Mouse (Mus musculus): ENCODE measurements around the gene Camk2b. TPM values are rescaled to one million over a fixed set of nuclear protein-coding genes. Genes with fewer than 3 reads are reported as not detected.
"Not testable (repeated sequence)": the region's sequence is repeated elsewhere in the genome, so short reads cannot be mapped to it uniquely, and the experiment has no call there.

Camk2b gene
- polyA plus RNA-seq, 1 experiment from 2014 or later = 0.43 TPM

DNA sequence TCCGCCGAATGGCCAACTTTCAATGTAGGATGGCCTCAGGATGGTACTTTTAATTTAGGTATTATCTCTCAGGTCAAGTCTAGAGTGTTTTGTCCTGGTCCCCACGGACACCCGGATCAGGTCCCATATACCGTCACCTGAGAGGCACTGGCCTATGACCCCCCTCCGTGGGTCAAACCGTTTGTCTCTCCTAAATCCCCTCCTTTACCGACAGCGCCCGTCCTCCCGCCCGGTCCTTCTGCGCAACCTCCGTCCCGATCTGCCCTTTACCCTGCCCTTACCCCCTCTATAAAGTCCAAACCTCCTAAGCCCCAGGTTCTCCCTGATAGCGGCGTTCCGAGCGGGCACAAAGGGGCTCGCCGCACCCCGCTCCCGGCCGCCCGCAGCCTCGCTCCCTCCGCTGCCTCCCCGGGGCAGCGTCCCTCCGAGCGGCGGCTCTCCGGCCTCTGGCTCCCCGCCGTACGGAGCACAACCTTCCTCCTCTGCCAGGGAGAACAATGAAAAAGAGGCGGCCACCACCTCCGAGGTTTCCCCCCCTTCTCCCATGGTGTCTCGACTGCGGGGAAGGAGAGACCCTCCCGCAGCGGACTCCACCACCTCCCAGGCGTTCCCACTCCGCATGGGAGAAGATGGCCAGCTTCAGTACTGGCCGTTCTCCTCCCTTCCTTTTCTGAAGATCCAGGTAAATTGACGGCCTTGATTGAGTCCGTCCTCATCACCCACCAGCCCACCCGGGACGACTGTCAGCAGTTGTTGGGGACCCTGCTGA is 59.0 kb downstream of the Camk2b start:
- 5% methylated on average over 24 of the region's 49 CpGs for WGBS (ENCODE audit: insufficient replicate concordance)
- not testable (repeated sequence) for H3K9ac ChIP-seq; H3K27ac ChIP-seq; H3K4me1 ChIP-seq; H3K36me3 ChIP-seq; H3K9me3 ChIP-seq (replicated peaks)
- H3K4me3 ChIP-seq = peak overlapping the region; percentile 52
- peak overlapping the region; percentile 66 for H3K4me2 ChIP-seq
- H3K27me3 ChIP-seq (replicated peaks) = peaks cover 40% of the 10 kb centered on the region
- ATAC-seq = 0 out of 2 replicates have a peak, but pooled peaks have one; percentile 42

DNA sequence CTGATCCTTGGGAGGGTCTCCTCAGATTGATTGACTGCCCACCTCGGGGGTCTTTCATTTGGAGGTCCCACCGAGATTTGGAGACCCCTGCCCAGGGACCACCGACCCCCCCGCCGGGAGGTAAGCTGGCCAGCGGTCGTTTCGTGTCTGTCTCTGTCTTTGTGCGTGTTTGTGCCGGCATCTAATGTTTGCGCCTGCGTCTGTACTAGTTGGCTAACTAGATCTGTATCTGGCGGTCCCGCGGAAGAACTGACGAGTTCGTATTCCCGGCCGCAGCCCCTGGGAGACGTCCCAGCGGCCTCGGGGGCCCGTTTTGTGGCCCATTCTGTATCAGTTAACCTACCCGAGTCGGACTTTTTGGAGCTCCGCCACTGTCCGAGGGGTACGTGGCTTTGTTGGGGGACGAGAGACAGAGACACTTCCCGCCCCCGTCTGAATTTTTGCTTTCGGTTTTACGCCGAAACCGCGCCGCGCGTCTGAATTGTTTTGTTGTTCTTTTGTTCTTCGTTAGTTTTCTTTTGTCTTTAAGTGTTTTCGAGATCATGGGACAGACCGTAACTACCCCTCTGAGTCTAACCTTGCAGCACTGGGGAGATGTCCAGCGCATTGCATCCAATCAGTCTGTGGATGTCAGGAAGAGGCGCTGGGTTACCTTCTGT is 59.7 kb downstream of the Camk2b start:
- 4% methylated on average over 43 of the region's 44 CpGs for WGBS (ENCODE audit: insufficient replicate concordance)
- ATAC-seq; H3K27ac ChIP-seq; H3K9ac ChIP-seq; H3K9me3 ChIP-seq (replicated peaks); H3K4me1 ChIP-seq; H3K36me3 ChIP-seq: not testable (repeated sequence)
- H3K27me3 ChIP-seq (replicated peaks) = peaks cover 40% of the 10 kb centered on the region
- peak overlapping the region; percentile 52 for H3K4me3 ChIP-seq
- peak overlapping the region; percentile 66 for H3K4me2 ChIP-seq

DNA sequence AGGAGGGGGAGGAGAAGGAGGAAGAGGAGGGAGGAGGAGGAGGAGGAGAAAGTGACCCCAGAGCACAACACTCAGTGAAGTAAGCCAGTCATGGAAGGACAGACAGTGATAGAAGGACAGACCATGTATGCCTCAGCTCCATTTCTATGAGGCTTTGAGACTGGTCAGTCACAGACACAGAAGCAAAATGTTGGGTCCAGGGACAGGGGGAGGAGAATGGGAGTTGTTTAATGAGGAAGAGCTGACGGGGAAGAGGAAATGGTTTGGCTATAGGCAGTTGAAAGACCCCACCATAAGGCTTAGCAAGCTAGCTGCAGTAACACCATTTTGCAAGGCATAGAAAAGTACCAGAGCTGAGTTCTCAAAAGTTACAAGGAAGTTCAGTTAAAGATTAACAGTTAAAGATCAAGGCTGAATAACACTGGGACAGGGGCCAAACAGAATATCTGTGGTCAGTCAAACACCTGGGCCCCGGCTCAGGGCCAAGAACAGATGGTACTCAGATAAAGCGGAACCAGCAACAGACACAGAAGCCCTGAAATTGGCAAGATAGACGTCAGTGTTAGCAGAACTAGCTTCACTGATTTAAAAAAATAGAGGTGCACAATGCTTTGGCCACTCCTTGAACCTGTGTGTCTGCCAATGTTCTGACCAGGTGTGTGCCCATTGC is 60.7 kb downstream of the Camk2b start:
- not testable (repeated sequence) for ATAC-seq; H3K27ac ChIP-seq; H3K4me3 ChIP-seq; H3K9me3 ChIP-seq (replicated peaks); H3K4me2 ChIP-seq; H3K9ac ChIP-seq; H3K36me3 ChIP-seq
- Histone ChIP-seq H3K27me3 (replicated peaks) (peaks cover 40% of the 10 kb centered on the region), H3K4me1 (peaks cover 12% of the 10 kb centered on the region)
- 14% methylated on average over 1 of the region's 4 CpGs for WGBS (ENCODE audit: insufficient replicate concordance)

DNA sequence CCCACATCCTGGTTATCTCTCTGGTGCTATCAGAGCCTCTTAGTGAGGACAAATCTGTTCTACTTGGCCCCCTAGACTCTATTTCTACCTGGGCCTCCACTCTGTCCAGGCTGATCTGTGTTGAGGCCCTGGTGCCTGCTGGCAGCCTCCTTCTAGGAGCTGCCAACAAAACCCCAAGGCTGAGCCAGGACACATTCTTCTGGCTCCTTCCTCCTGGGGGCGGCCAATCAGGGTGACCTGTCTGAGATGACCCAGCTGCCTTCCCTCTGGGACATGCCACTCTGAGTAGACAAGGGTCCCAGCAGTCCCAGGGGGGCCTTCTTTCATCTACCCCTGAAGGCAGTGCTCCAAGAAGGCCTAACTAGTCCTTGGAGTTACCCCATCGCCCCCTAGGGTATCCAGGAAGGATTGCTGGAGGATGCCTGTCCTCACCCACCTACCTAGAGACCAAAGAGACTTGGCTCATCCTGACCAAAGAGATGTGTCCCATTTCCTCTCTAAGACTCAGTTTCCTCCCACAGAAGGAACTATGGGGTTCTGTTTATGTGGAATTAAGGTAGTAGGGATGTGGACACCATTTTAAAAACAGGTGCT is 63.0 kb downstream of the Camk2b start:
- Histone ChIP-seq H3K4me3 (no peak overlapping the region), H3K9ac (no peak overlapping the region), H3K36me3 (no peaks in the 10 kb centered on the region), H3K4me1 (peaks cover 25% of the 10 kb centered on the region), H3K9me3 (replicated peaks) (no peaks in the 10 kb centered on the region), H3K4me2 (no peak overlapping the region), H3K27me3 (replicated peaks) (peaks cover 31% of the 10 kb centered on the region), H3K27ac (no peak overlapping the region)
- no peak for ATAC-seq
- WGBS (ENCODE audit: insufficient replicate concordance) = 40% methylated on average over 2 of the region's 2 CpGs

DNA sequence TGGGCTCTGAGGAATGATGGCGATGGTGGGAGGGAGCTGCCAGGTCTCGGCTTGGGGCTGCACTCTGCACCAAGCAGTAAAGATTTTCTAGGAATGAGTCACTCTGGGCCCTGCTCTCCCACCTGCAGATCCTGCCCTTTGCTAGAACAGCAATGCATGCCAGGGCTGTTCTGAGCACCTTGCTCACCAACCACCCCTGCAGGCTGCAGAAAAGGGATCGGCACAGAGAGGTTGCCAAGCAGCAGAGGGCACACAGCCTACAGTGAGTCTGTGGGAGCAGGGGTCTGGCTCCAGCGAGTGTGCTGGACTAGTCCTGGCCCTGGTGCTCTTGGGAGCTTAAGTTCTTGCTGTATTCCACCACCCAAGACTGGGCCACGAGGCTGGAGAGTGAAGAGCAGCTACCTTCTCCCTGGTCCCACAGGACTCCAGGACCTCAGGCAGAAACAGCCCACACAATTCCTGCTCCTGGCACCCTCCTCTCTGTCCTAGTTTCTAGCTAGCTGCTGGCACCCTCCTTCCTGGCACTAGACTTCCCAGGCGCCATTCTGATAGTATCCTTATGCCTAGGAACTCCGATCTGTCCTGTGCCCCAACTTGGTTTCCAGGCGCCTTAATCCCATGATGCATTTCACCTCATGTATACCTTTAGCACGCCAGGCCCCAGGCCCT is 64.0 kb downstream of the Camk2b start:
- WGBS (ENCODE audit: insufficient replicate concordance) = 63% methylated on average over 9 of the region's 9 CpGs
- no peak overlapping the region for H3K4me2 ChIP-seq
- no peak overlapping the region for H3K27ac ChIP-seq
- peaks cover 22% of the 10 kb centered on the region for H3K27me3 ChIP-seq (replicated peaks)
- H3K36me3 ChIP-seq = no peaks in the 10 kb centered on the region
- H3K4me3 ChIP-seq = no peak overlapping the region
- no peak for ATAC-seq
- peaks cover 25% of the 10 kb centered on the region for H3K4me1 ChIP-seq
- H3K9ac ChIP-seq = no peak overlapping the region
- no peaks in the 10 kb centered on the region for H3K9me3 ChIP-seq (replicated peaks)

GRCm38 (mm10) chr11:6000961-6001682 is 65.0 kb downstream of the Camk2b start:
- H3K36me3 ChIP-seq = no peaks in the 10 kb centered on the region
- H3K4me1 ChIP-seq = peaks cover 25% of the 10 kb centered on the region
- H3K27ac ChIP-seq = no peak overlapping the region
- 61% methylated on average over 14 of the region's 14 CpGs for WGBS (ENCODE audit: insufficient replicate concordance)
- H3K4me2 ChIP-seq = no peak overlapping the region
- ATAC-seq = no peak
- peaks cover 19% of the 10 kb centered on the region for H3K27me3 ChIP-seq (replicated peaks)
- no peak overlapping the region for H3K9ac ChIP-seq
- H3K9me3 ChIP-seq (replicated peaks) = no peaks in the 10 kb centered on the region
- H3K4me3 ChIP-seq = no peak overlapping the region

GRCm38 (mm10) chr11:5999832-6000771 is 66.1 kb downstream of the Camk2b start:
- Histone ChIP-seq H3K4me3 (no peak overlapping the region), H3K27ac (peak overlapping the region; percentile 53; the same call in 1 of the 2 replicates), H3K9me3 (replicated peaks) (no peaks in the 10 kb centered on the region), H3K4me2 (no peak overlapping the region), H3K27me3 (replicated peaks) (peaks cover 15% of the 10 kb centered on the region), H3K36me3 (no peaks in the 10 kb centered on the region), H3K4me1 (peaks cover 21% of the 10 kb centered on the region), H3K9ac (no peak overlapping the region)
- peak; percentile 40 for ATAC-seq
- 8% methylated on average over 8 of the region's 8 CpGs for WGBS (ENCODE audit: insufficient replicate concordance)

DNA sequence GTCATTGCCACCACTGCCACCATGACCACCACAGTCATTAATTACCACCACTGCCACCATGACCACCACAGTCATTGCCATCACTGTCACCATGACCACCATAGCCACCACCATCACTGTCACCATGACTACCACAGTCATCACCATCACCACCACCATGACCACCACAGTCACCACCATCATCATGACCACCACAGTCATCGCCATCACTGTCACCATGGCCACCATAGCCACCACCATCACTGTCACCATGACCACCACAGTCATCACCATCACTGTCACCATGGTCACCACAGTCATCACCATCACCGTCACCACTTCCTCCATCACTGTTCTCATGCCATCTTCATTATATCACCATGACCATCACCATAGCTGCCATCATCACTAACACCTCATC is 67.7 kb downstream of the Camk2b start:
- Histone ChIP-seq H3K36me3 (no peaks in the 10 kb centered on the region), H3K4me3 (no peak overlapping the region), H3K4me2 (no peak overlapping the region), H3K27ac (no peak overlapping the region), H3K4me1 (peaks cover 20% of the 10 kb centered on the region), H3K9ac (no peak overlapping the region), H3K27me3 (replicated peaks) (peaks cover 12% of the 10 kb centered on the region; the same call in 1 of the 2 replicates), H3K9me3 (replicated peaks) (no peaks in the 10 kb centered on the region)
- no peak for ATAC-seq
- 64% methylated on average over 2 of the region's 2 CpGs for WGBS (ENCODE audit: insufficient replicate concordance)

- Histone ChIP-seq H3K9ac (no peak overlapping the region), H3K4me3 (no peak overlapping the region), H3K4me1 (peaks cover 18% of the 10 kb centered on the region), H3K36me3 (no peaks in the 10 kb centered on the region), H3K27ac (no peak overlapping the region), H3K4me2 (no peak overlapping the region), H3K9me3 (replicated peaks) (no peaks in the 10 kb centered on the region), H3K27me3 (replicated peaks) (peaks cover 13% of the 10 kb centered on the region; the same call in 1 of the 2 replicates)
- peak; percentile 28 for ATAC-seq
- 12% methylated on average over 8 of the region's 8 CpGs for WGBS (ENCODE audit: insufficient replicate concordance)
Measured at GRCm38 (mm10) chr11:5995989-5996388, 70.2 kb downstream of the Camk2b start.

DNA sequence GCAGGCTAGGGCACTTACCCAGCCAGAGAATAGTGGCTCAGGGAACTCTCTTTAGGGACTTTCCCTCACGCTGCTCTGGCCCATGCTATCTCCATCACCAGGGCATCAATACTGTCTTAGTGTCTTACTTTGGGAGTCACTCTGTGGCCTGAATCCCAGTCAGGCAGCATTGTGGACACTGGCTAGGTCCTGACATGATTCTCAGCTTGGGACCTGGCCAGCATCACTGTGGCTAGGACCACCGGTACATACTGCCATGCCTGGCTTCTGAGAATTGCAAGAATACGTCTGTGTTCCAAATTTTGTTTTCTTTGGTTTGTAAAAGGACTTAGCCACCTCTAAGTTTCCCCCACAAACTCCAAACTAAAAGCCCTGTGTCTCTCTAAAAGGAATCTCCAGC is 71.3 kb downstream of the Camk2b start:
- Histone ChIP-seq H3K27ac (no peak overlapping the region), H3K9me3 (replicated peaks) (no peaks in the 10 kb centered on the region), H3K4me1 (peaks cover 7% of the 10 kb centered on the region), H3K9ac (no peak overlapping the region), H3K4me2 (no peak overlapping the region), H3K4me3 (no peak overlapping the region), H3K36me3 (no peaks in the 10 kb centered on the region), H3K27me3 (replicated peaks) (peaks cover 13% of the 10 kb centered on the region; the same call in 1 of the 2 replicates)
- WGBS (ENCODE audit: insufficient replicate concordance) = 63% methylated on average over 3 of the region's 3 CpGs
- ATAC-seq = no peak

Measured in liver, embryonic 12.5 days (tissue).